Mouse (Mus musculus) liver, embryonic 13.5 days (tissue): ENCODE data around the gene Cobl. TPM values are rescaled to one million over a fixed set of nuclear protein-coding genes. Genes with fewer than 3 reads are reported as not detected.

Experiments used
- ATAC-seq: fragments of 200-750 bp; cut with Nextera tagmentation; 2 replicates; pipeline ENCODE4 v1.8.0; 2017; ENCODE audit warnings: low read depth, mild to moderate bottlenecking, moderate number of reproducible peaks, moderate library complexity
- DNase-seq: peaks from one replicate; pipeline ENCODE4 v3.0.0; 2022
- H3K27ac ChIP-seq: fragments of 300-500 bp; sonication (generic); 2 replicates; pipeline ENCODE4 v1.5.1; 2015; ENCODE audit warnings: moderate library complexity, mild to moderate bottlenecking, inconsistent platforms
- H3K27me3 ChIP-seq: fragments of 300-500 bp; sonication (generic); 2 replicates; pipeline ENCODE4 v1.6.1; 2015; ENCODE audit warnings: mild to moderate bottlenecking, inconsistent platforms
- H3K36me3 ChIP-seq: fragments of 300-500 bp; sonication (generic); 2 replicates; pipeline ENCODE4 v1.6.1; 2015; ENCODE audit warnings: mild to moderate bottlenecking, inconsistent platforms
- H3K4me1 ChIP-seq: fragments of 300-500 bp; sonication (generic); replicated peaks from 2 replicates; pipeline ENCODE4 v1.6.1; 2015; ENCODE audit warnings: inconsistent platforms
- H3K4me2 ChIP-seq: fragments of 300-500 bp; sonication (generic); 2 replicates; pipeline ENCODE4 v1.6.1; 2015; ENCODE audit warnings: inconsistent platforms, mild to moderate bottlenecking, moderate library complexity
- H3K4me3 ChIP-seq: fragments of 300-500 bp; sonication (generic); replicated peaks from 2 replicates; pipeline ENCODE4 v1.5.1; 2015; ENCODE audit warnings: mild to moderate bottlenecking, inconsistent platforms
- H3K9ac ChIP-seq: fragments of 300-500 bp; sonication (generic); 2 replicates; pipeline ENCODE4 v1.6.1; 2015; ENCODE audit warnings: mild to moderate bottlenecking, inconsistent platforms
- H3K9me3 ChIP-seq: fragments of 300-500 bp; sonication (generic); replicated peaks from 2 replicates; pipeline ENCODE4 v1.6.1; 2016; ENCODE audit warnings: inconsistent platforms
- WGBS: fragments of 180-500 bp; shearing (Covaris S2); methylation state at CpG from one replicate; pipeline ENCODE4 v1.1.7; 2015; ENCODE audit not compliant: insufficient replicate concordance; 5-methylcytosine and 5-hydroxymethylcytosine counted together
- polyA plus RNA-seq: library from polyadenylated mRNA; unstranded; fragments of >200 nt; fragmentation: Nextera tagmentation; extraction: Ambion mirVana; gene quantifications from 2 replicates; pipeline ENCODE4 v1.2.1, GENCODE M21; 2015

Gene Cobl
- polyA plus RNA-seq: 1.3 and 1.7 TPM in 2 replicates

GRCm38 (mm10) chr11:12464181-12465162, at the start of gene Cobl:
TSS of gene Cobl (minus strand) at chr11:12464960.
- no peaks in the 10 kb centered on the region for H3K4me1 ChIP-seq
- H3K36me3 ChIP-seq: no peaks in the 10 kb centered on the region
- H3K27me3 ChIP-seq: peaks cover 26% of the 10 kb centered on the region
- peak within 1 kb of the TSS; percentile 65 for H3K4me2 ChIP-seq
- DNase-seq (no peak), ATAC-seq (peak; percentile 34; the same call in 1 of the 2 replicates)
- no peaks in the 10 kb centered on the region for H3K9me3 ChIP-seq
- H3K4me3 ChIP-seq: peak within 1 kb of the TSS; percentile 54
- WGBS: 2% methylated on average over 67 of the region's 89 CpGs
- H3K27ac ChIP-seq: no peak within 1 kb of the TSS
- peak within 1 kb of the TSS; percentile 41 for H3K9ac ChIP-seq

- WGBS: 60% methylated on average over 5 of the region's 5 CpGs
Measured at GRCm38 (mm10) chr11:12513796-12514195, 49.0 kb upstream of the Cobl start.

GRCm38 (mm10) chr11:12506371-12506890, 41.7 kb upstream of the Cobl start:
- ATAC-seq (no peak), DNase-seq (no peak)
- Histone ChIP-seq H3K27me3 (no peaks in the 10 kb centered on the region), H3K4me1 (no peaks in the 10 kb centered on the region), H3K27ac (no peak overlapping the region), H3K9ac (no peak overlapping the region), H3K4me2 (no peak overlapping the region), H3K36me3 (no peaks in the 10 kb centered on the region), H3K4me3 (no peak overlapping the region), H3K9me3 (no peaks in the 10 kb centered on the region)
- WGBS: 80% methylated on average over 6 of the region's 6 CpGs

More at GRCm38 (mm10) chr11:12513796-12514195, 49.0 kb upstream of the Cobl start:
- H3K9me3 ChIP-seq: no peaks in the 10 kb centered on the region
- H3K36me3 ChIP-seq: no peaks in the 10 kb centered on the region
- no peaks in the 10 kb centered on the region for H3K4me1 ChIP-seq
- no peaks in the 10 kb centered on the region for H3K27me3 ChIP-seq
- DNase-seq: no peak
- no peak overlapping the region for H3K27ac ChIP-seq
- no peak for ATAC-seq
- no peak overlapping the region for H3K4me2 ChIP-seq
- H3K4me3 ChIP-seq: no peak overlapping the region
- H3K9ac ChIP-seq: no peak overlapping the region

- WGBS: 68% methylated on average over 4 of the region's 4 CpGs
- H3K36me3 ChIP-seq: no peaks in the 10 kb centered on the region
- H3K4me3 ChIP-seq: no peak overlapping the region
- no peak for DNase-seq
- H3K4me1 ChIP-seq: no peaks in the 10 kb centered on the region
- no peak overlapping the region for H3K27ac ChIP-seq
- H3K9me3 ChIP-seq: no peaks in the 10 kb centered on the region
- no peak overlapping the region for H3K4me2 ChIP-seq
- ATAC-seq: no peak
- no peak overlapping the region for H3K9ac ChIP-seq
- no peaks in the 10 kb centered on the region for H3K27me3 ChIP-seq
Measured at GRCm38 (mm10) chr11:12503756-12504155, 39.0 kb upstream of the Cobl start.

- DNase-seq: no peak
- no peak overlapping the region for H3K4me3 ChIP-seq
- no peaks in the 10 kb centered on the region for H3K27me3 ChIP-seq
- no peak overlapping the region for H3K27ac ChIP-seq
- H3K4me2 ChIP-seq: no peak overlapping the region
- no peak for ATAC-seq
- H3K36me3 ChIP-seq: no peaks in the 10 kb centered on the region
- H3K9ac ChIP-seq: no peak overlapping the region
- 50% methylated on average over 3 of the region's 3 CpGs for WGBS
- H3K9me3 ChIP-seq: no peaks in the 10 kb centered on the region
- no peaks in the 10 kb centered on the region for H3K4me1 ChIP-seq
Measured at GRCm38 (mm10) chr11:12501721-12502120, 37.0 kb upstream of the Cobl start.

- Histone ChIP-seq H3K9me3 (no peaks in the 10 kb centered on the region), H3K4me1 (no peaks in the 10 kb centered on the region), H3K27ac (no peak overlapping the region), H3K27me3 (no peaks in the 10 kb centered on the region), H3K4me2 (no peak overlapping the region), H3K4me3 (no peak overlapping the region), H3K36me3 (no peaks in the 10 kb centered on the region), H3K9ac (no peak overlapping the region)
- DNase-seq (no peak), ATAC-seq (no peak)
Measured at GRCm38 (mm10) chr11:12493791-12494190, 29.0 kb upstream of the Cobl start.

- no peak for ATAC-seq
- no peak overlapping the region for H3K27ac ChIP-seq
- H3K36me3 ChIP-seq: no peaks in the 10 kb centered on the region
- WGBS: 57% methylated on average over 3 of the region's 3 CpGs
- no peak overlapping the region for H3K4me2 ChIP-seq
- no peak overlapping the region for H3K4me3 ChIP-seq
- H3K27me3 ChIP-seq: no peaks in the 10 kb centered on the region
- DNase-seq: no peak
- H3K4me1 ChIP-seq: no peaks in the 10 kb centered on the region; the same call in 1 of the 2 replicates
- no peak overlapping the region for H3K9ac ChIP-seq
- H3K9me3 ChIP-seq: no peaks in the 10 kb centered on the region
Measured at GRCm38 (mm10) chr11:12479856-12480403, 15.2 kb upstream of the Cobl start.

GRCm38 (mm10) chr11:12474299-12474935, 9.7 kb upstream of the Cobl start:
- DNase-seq (no peak), ATAC-seq (no peak)
- Histone ChIP-seq H3K27me3 (no peaks in the 10 kb centered on the region), H3K4me3 (no peak overlapping the region), H3K27ac (no peak overlapping the region), H3K4me2 (no peak overlapping the region), H3K4me1 (no peaks in the 10 kb centered on the region; the same call in 1 of the 2 replicates), H3K9ac (no peak overlapping the region), H3K9me3 (no peaks in the 10 kb centered on the region), H3K36me3 (no peaks in the 10 kb centered on the region)
- WGBS: 53% methylated on average over 5 of the region's 5 CpGs

- Histone ChIP-seq H3K36me3 (no peaks in the 10 kb centered on the region), H3K27me3 (no peaks in the 10 kb centered on the region), H3K9ac (no peak overlapping the region), H3K4me2 (no peak overlapping the region), H3K9me3 (no peaks in the 10 kb centered on the region), H3K27ac (no peak overlapping the region), H3K4me1 (no peaks in the 10 kb centered on the region; the same call in 1 of the 2 replicates), H3K4me3 (no peak overlapping the region)
- 56% methylated on average over 5 of the region's 5 CpGs for WGBS
- no peak for DNase-seq
- ATAC-seq: no peak
Measured at GRCm38 (mm10) chr11:12473625-12474298, 9.0 kb upstream of the Cobl start.

GRCm38 (mm10) chr11:12469638-12470037, 4.9 kb upstream of the Cobl start:
- Histone ChIP-seq H3K9ac (no peak overlapping the region), H3K27ac (no peak overlapping the region), H3K4me2 (no peak overlapping the region), H3K4me3 (no peak overlapping the region), H3K27me3 (peaks cover 14% of the 10 kb centered on the region), H3K4me1 (no peaks in the 10 kb centered on the region), H3K9me3 (no peaks in the 10 kb centered on the region), H3K36me3 (no peaks in the 10 kb centered on the region)
- ATAC-seq (no peak), DNase-seq (no peak)
- 44% methylated on average over 1 of the region's 1 CpGs for WGBS

- H3K4me1 ChIP-seq: no peaks in the 10 kb centered on the region
- no peak overlapping the region for H3K4me2 ChIP-seq
- no peak overlapping the region for H3K9ac ChIP-seq
- no peak overlapping the region for H3K27ac ChIP-seq
- peaks cover 23% of the 10 kb centered on the region for H3K27me3 ChIP-seq
- 47% methylated on average over 2 of the region's 2 CpGs for WGBS
- H3K9me3 ChIP-seq: no peaks in the 10 kb centered on the region
- DNase-seq (no peak), ATAC-seq (no peak)
- no peaks in the 10 kb centered on the region for H3K36me3 ChIP-seq
- no peak overlapping the region for H3K4me3 ChIP-seq
Measured at GRCm38 (mm10) chr11:12468661-12469060, 3.9 kb upstream of the Cobl start.
